In genomic region chr5:123683377-123684220, GRCm38 (mm10) we compare ENCODE assay signal across 8 mouse cellular contexts. TPM values are rescaled to one million over a fixed set of nuclear protein-coding genes. Genes with fewer than 3 reads are reported as not detected.
DNase-seq lines count a peak whose midpoint lies in the region; ATAC-seq lines count a peak whose summit lies in the region.

No protein-coding gene starts in this region.

- peak overlapping the region; percentile 99 for H3K9ac ChIP-seq in heart, embryonic 16.5 days (ENCODE audit: low read length)

- DNase-seq in MN1 (ENCODE audit: low spot score), result peak; percentile 51
- DNase-seq in brain, embryonic 18.5 days (ENCODE audit: low read depth, low spot score), result peak; percentile 6
- DNase-seq in kidney, postnatal 36 days, result peak; percentile 61 to 73
- DNase-seq in lung, postnatal 25 days (ENCODE audit: low spot score), result peak; percentile 51
- peak; percentile 59 for DNase-seq in right cerebral cortex, postnatal 10 days (ENCODE audit: low spot score in 2 of 2)
- DNase-seq in urinary bladder, postnatal 14 days (ENCODE audit: low spot score), result peak; percentile 69

- no peaks in the 10 kb centered on the region for H3K9me3 ChIP-seq in erythroblast, embryonic 14.5 days (ENCODE audit: control insufficient read depth, low read length)
- no peaks in the 10 kb centered on the region for H3K9me3 ChIP-seq in heart, embryonic 16.5 days (replicated peaks; ENCODE audit: control insufficient read depth, low read length)

- H3K27me3 ChIP-seq in erythroblast, embryonic 14.5 days (ENCODE audit: control insufficient read depth), result peaks cover 18% of the 10 kb centered on the region
- no peaks in the 10 kb centered on the region for H3K27me3 ChIP-seq in heart, embryonic 16.5 days (ENCODE audit: control insufficient read depth, insufficient read depth, low read length)

- peak overlapping the region; percentile 88 for H3K4me3 ChIP-seq in erythroblast, embryonic 14.5 days (replicated peaks)
- H3K4me3 ChIP-seq in heart, embryonic 16.5 days (ENCODE audit: low read length), result peak overlapping the region; percentile 96

- H3K36me3 ChIP-seq in erythroblast, embryonic 14.5 days (ENCODE audit: control insufficient read depth), result no peaks in the 10 kb centered on the region
- H3K36me3 ChIP-seq in heart, embryonic 16.5 days (ENCODE audit: control insufficient read depth, insufficient read depth), result no peaks in the 10 kb centered on the region

- peak; percentile 68 for ATAC-seq in heart, embryonic 16.5 days (replicated peaks; ENCODE audit: extremely low read depth, insufficient read depth, low FRiP score)

- H3K4me2 ChIP-seq in heart, embryonic 16.5 days (ENCODE audit: low read depth, low read length), result peak overlapping the region; percentile 96

- 1% methylated on average over 83 of the region's 92 CpGs for WGBS in heart, embryonic 16.5 days

- peaks cover 26% of the 10 kb centered on the region for H3K4me1 ChIP-seq in erythroblast, embryonic 14.5 days (ENCODE audit: control insufficient read depth)
- peaks cover 36% of the 10 kb centered on the region for H3K4me1 ChIP-seq in heart, embryonic 16.5 days (ENCODE audit: control insufficient read depth, insufficient read depth, low read length)

- H3K27ac ChIP-seq in heart, embryonic 16.5 days (ENCODE audit: low read length), result peak overlapping the region; percentile 96

RNA-seq across cellular contexts. Expression of gene Clip1, which starts 0.8 kb away (rescaled TPM):
- 0.92 and 1.1 TPM in 2 replicates for polyA plus RNA-seq in erythroblast, embryonic 14.5 days (2012)
- polyA plus RNA-seq in heart, embryonic 16.5 days (2015; fragmentation: Nextera tagmentation; extraction: Ambion mirVana), result 53.1 and 54.0 TPM in 2 replicates

RNA-seq across cellular contexts. Expression of gene Zcchc8, which starts 37.3 kb away (rescaled TPM):
- polyA plus RNA-seq in erythroblast, embryonic 14.5 days (2012), result 4.5 and 5.7 TPM in 2 replicates
- 53.5 and 58.5 TPM in 2 replicates for polyA plus RNA-seq in heart, embryonic 16.5 days (2015; fragmentation: Nextera tagmentation; extraction: Ambion mirVana)

Comparison
In these comparisons a context has a peak if more than half of its experiments do, and no peak if none do; other contexts are left out.
1. Peak in every context shown above with its lines: DNase-seq, ATAC-seq, H3K4me3 ChIP-seq and H3K27ac ChIP-seq.
2. DNase-seq: peak in every context shown above with its lines; median percentile 69 in urinary bladder, postnatal 14 days; 67 in kidney, postnatal 36 days; 59 in right cerebral cortex, postnatal 10 days; 51 in MN1; 51 in lung, postnatal 25 days; 6 in brain, embryonic 18.5 days.
3. RNA of gene Clip1, which starts 0.8 kb away (polyA plus RNA-seq): 53.1 to 54.0 TPM in heart, embryonic 16.5 days; 0.92 to 1.1 TPM in erythroblast, embryonic 14.5 days; every median in the first group is over 10 times any median in the second.